Mouse (Mus musculus) bone marrow macrophage, adult 2 months (primary cell): ENCODE results near the gene Frmd4b.

Experiments
- CTCF ChIP-seq: IDR thresholded peaks from 2 replicates; pipeline ENCODE4 v1.5.1; 2012; ENCODE audit warnings: low read depth, mild to moderate bottlenecking, low read length, moderate library complexity
- POLR2A ChIP-seq: IDR thresholded peaks from 2 replicates; pipeline ENCODE4 v1.6.1; 2012; ENCODE audit warnings: mild to moderate bottlenecking, low read depth, low read length, borderline replicate concordance

- TF ChIP-seq CTCF (no peak), POLR2A (no peak)
Measured at GRCm38 (mm10) chr6:97412403-97412802, 204.9 kb downstream of the Frmd4b start.
